Mouse (Mus musculus): Measurements from ENCODE around the gene Tmem74b. TPM values are rescaled to one million over a fixed set of nuclear protein-coding genes. Genes with fewer than 3 reads are reported as not detected.

Gene Tmem74b
- polyA plus RNA-seq, 1 experiment from 2014 or later, result 1.1 TPM

GRCm38 (mm10) chr2:151751330-151751729, 49.5 kb downstream of the Tmem74b start:
- Histone ChIP-seq H3K4me2 (replicated peaks; ENCODE audit: low read depth, low read length) (no peak overlapping the region), H3K4me1 (ENCODE audit: control insufficient read depth, insufficient read depth, low read length) (no peaks in the 10 kb centered on the region), H3K27me3 (ENCODE audit: control insufficient read depth, insufficient read depth, low read length) (no peaks in the 10 kb centered on the region), H3K9ac (replicated peaks; ENCODE audit: low read depth, low read length) (no peak overlapping the region), H3K9me3 (ENCODE audit: control insufficient read depth, low read depth, low read length) (no peaks in the 10 kb centered on the region), H3K36me3 (ENCODE audit: control insufficient read depth, insufficient read depth, low read length) (no peaks in the 10 kb centered on the region), H3K4me3 (ENCODE audit: low read depth, low read length) (no peak overlapping the region), H3K27ac (ENCODE audit: low read length) (no peak overlapping the region)
- WGBS, result 66% methylated on average over 5 of the region's 5 CpGs
- no peak for ATAC-seq (ENCODE audit: insufficient number of reproducible peaks, insufficient read depth, low FRiP score, low read depth)

- Histone ChIP-seq H3K4me1 (ENCODE audit: control insufficient read depth, insufficient read depth, low read length) (no peaks in the 10 kb centered on the region), H3K27me3 (ENCODE audit: control insufficient read depth, insufficient read depth, low read length) (no peaks in the 10 kb centered on the region), H3K4me3 (ENCODE audit: low read depth, low read length) (no peak overlapping the region), H3K36me3 (ENCODE audit: control insufficient read depth, insufficient read depth, low read length) (no peaks in the 10 kb centered on the region), H3K27ac (ENCODE audit: low read length) (no peak overlapping the region), H3K9ac (replicated peaks; ENCODE audit: low read depth, low read length) (no peak overlapping the region), H3K9me3 (ENCODE audit: control insufficient read depth, low read depth, low read length) (no peaks in the 10 kb centered on the region), H3K4me2 (replicated peaks; ENCODE audit: low read depth, low read length) (no peak overlapping the region)
- no peak for ATAC-seq (ENCODE audit: insufficient number of reproducible peaks, insufficient read depth, low FRiP score, low read depth)
- WGBS, result 48% methylated on average over 9 of the region's 9 CpGs
These were observed 54.7 kb downstream of the Tmem74b start for GRCm38 (mm10) chr2:151756277-151757061.

- no peaks in the 10 kb centered on the region for H3K4me1 ChIP-seq (ENCODE audit: control insufficient read depth, insufficient read depth, low read length)
- no peak for ATAC-seq (ENCODE audit: insufficient number of reproducible peaks, insufficient read depth, low FRiP score, low read depth)
- no peaks in the 10 kb centered on the region for H3K9me3 ChIP-seq (ENCODE audit: control insufficient read depth, low read depth, low read length)
- no peak overlapping the region for H3K27ac ChIP-seq (ENCODE audit: low read length)
- H3K27me3 ChIP-seq (ENCODE audit: control insufficient read depth, insufficient read depth, low read length), result no peaks in the 10 kb centered on the region
- 76% methylated on average over 5 of the region's 5 CpGs for WGBS
- H3K4me2 ChIP-seq (replicated peaks; ENCODE audit: low read depth, low read length), result no peak overlapping the region
- no peak overlapping the region for H3K9ac ChIP-seq (replicated peaks; ENCODE audit: low read depth, low read length)
- H3K4me3 ChIP-seq (ENCODE audit: low read depth, low read length), result no peak overlapping the region
- H3K36me3 ChIP-seq (ENCODE audit: control insufficient read depth, insufficient read depth, low read length), result no peaks in the 10 kb centered on the region
These were observed 55.6 kb downstream of the Tmem74b start for GRCm38 (mm10) chr2:151757451-151757850.

GRCm38 (mm10) chr2:151758806-151759353, 57.1 kb downstream of the Tmem74b start:
- H3K4me2 ChIP-seq (replicated peaks; ENCODE audit: low read depth, low read length), result no peak overlapping the region
- H3K27ac ChIP-seq (ENCODE audit: low read length), result no peak overlapping the region
- H3K4me3 ChIP-seq (ENCODE audit: low read depth, low read length), result no peak overlapping the region
- H3K9ac ChIP-seq (replicated peaks; ENCODE audit: low read depth, low read length), result no peak overlapping the region
- no peak for ATAC-seq (ENCODE audit: insufficient number of reproducible peaks, insufficient read depth, low FRiP score, low read depth)
- no peaks in the 10 kb centered on the region for H3K4me1 ChIP-seq (ENCODE audit: control insufficient read depth, insufficient read depth, low read length)
- no peaks in the 10 kb centered on the region for H3K27me3 ChIP-seq (ENCODE audit: control insufficient read depth, insufficient read depth, low read length)
- 52% methylated on average over 1 of the region's 1 CpGs for WGBS
- no peaks in the 10 kb centered on the region for H3K36me3 ChIP-seq (ENCODE audit: control insufficient read depth, insufficient read depth, low read length)
- no peaks in the 10 kb centered on the region for H3K9me3 ChIP-seq (ENCODE audit: control insufficient read depth, low read depth, low read length)

Other genes with a start within 250 kb of the Tmem74b start
- not detected in 2 replicates for gene 4921509C19Rik, start 225.9 kb upstream of the Tmem74b start, polyA plus RNA-seq (2014; fragmentation: Nextera tagmentation; extraction: Ambion mirVana)
- gene Nsfl1c, start 207.8 kb upstream of the Tmem74b start, polyA plus RNA-seq (2014; fragmentation: Nextera tagmentation; extraction: Ambion mirVana), result 203 and 215 TPM in 2 replicates
- gene Fkbp1a, start 159.5 kb upstream of the Tmem74b start, polyA plus RNA-seq (2014; fragmentation: Nextera tagmentation; extraction: Ambion mirVana), result 706 and 714 TPM in 2 replicates
- gene Sdcbp2, start 129.4 kb upstream of the Tmem74b start, polyA plus RNA-seq (2014; fragmentation: Nextera tagmentation; extraction: Ambion mirVana), result 13.3 and 14.1 TPM in 2 replicates
- gene Snph, start 69.4 kb upstream of the Tmem74b start, polyA plus RNA-seq (2014; fragmentation: Nextera tagmentation; extraction: Ambion mirVana), result 1.5 and 1.6 TPM in 2 replicates
- gene Rad21l, start 33.5 kb upstream of the Tmem74b start, polyA plus RNA-seq (2014; fragmentation: Nextera tagmentation; extraction: Ambion mirVana), result not detected in 2 replicates
- gene Psmf1, start 42.2 kb downstream of the Tmem74b start, polyA plus RNA-seq (2014; fragmentation: Nextera tagmentation; extraction: Ambion mirVana), result 43.1 and 44.3 TPM in 2 replicates
- gene Rspo4, start 140.9 kb downstream of the Tmem74b start, polyA plus RNA-seq (2014; fragmentation: Nextera tagmentation; extraction: Ambion mirVana), result not detected in 2 replicates
- 0.58 and 1.4 TPM in 2 replicates for gene Angpt4, start 209.2 kb downstream of the Tmem74b start, polyA plus RNA-seq (2014; fragmentation: Nextera tagmentation; extraction: Ambion mirVana)

Data from stomach, embryonic 14.5 days (tissue).